Mouse (Mus musculus): ENCODE results near the gene Aarsd1. TPM values are rescaled to one million over a fixed set of nuclear protein-coding genes. Genes with fewer than 3 reads are reported as not detected.
"Not testable (repeated sequence)": the region's sequence is repeated elsewhere in the genome, so short reads cannot be mapped to it uniquely, and the experiment has no call there.

Gene Aarsd1
- total RNA-seq, 4 experiments from 2014 or later: 47.2 to 57.2 (median 47.5) TPM

DNA sequence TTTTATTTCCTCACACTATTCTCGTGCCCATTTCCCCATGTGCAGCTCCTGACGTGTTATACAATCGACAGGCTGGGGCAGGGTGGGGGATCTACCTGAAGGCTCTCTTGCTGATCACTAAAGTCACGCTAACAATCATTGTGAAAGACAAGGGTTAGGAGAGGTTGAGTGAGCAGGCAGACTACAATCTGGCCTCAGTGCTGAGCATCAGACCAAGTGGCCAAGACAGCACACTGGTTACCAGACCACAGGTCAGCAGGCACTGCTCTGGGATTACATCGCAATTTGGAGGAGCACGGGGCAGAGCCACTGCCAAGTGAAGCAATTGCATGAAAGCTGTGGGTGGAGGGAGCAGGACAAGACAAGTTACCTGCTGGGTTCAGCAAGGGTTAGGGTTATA lies 38.5 kb downstream of the Aarsd1 start:
- DNase-seq (ENCODE audit: low spot score in 2 of 2): no peak

GRCm38 (mm10) chr11:101378196-101378595 lies 39.2 kb downstream of the Aarsd1 start:
- DNase-seq (ENCODE audit: low spot score in 2 of 2): not testable (repeated sequence)

- DNase-seq (ENCODE audit: low spot score in 2 of 2): no peak
These were observed 42.9 kb downstream of the Aarsd1 start for GRCm38 (mm10) chr11:101374421-101374938.

- no peak for DNase-seq (ENCODE audit: low spot score in 2 of 2)
These were observed 47.3 kb downstream of the Aarsd1 start for GRCm38 (mm10) chr11:101370141-101370540.

DNA sequence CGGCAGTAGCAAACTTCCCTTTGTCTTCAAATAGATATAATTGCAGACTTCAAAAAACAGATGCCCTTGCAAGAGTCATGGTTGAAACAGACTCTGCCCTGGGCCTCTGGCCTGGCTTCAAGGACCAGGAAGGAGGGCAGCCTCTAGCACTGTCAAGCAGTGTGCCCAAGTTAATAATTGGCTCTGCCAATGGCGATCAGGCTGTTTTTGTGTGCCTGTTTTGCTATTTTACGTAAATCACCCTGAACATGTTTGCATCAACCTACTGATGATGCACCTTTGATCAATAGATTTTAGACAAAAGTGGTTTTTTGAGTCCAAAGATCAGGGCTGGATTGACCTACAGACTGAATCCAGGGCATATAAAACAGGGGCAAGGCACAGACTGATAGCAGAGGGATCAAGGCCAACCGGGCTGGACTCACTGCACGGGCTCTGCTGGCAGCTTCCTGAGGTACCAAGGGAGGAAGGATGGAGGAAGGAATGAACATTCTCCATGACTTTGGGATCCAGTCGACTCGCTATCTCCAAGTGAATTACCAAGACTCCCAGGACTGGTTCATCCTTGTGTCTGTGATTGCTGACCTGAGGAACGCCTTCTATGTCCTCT lies 50.0 kb downstream of the Aarsd1 start, which contains the start of gene G6pc:
Gene G6pc (plus strand): TSS at position 236 of the 610 bp plus-strand sequence.
- DNase-seq (ENCODE audit: low spot score in 2 of 2): no peak

DNA sequence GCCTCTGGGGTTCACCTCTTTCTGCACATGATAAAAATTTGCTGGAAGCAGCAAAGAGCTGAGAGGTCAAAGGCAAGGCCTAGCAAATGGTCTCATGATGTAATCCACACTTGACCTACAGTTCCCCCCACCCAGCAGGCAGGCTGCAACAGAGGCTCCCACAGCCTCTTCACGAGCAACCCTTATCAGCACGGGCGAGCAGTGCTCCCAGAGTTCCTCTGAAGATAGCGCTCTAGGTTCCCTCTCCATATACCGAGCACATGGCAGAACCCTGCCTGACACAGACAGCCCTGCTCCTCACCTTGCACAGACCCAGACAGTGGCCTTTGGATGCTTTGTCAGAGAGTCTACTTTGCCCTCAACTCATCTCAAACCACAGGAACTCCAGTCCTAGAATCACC lies 52.9 kb downstream of the Aarsd1 start:
- no peak for DNase-seq (ENCODE audit: low spot score in 2 of 2)

DNA sequence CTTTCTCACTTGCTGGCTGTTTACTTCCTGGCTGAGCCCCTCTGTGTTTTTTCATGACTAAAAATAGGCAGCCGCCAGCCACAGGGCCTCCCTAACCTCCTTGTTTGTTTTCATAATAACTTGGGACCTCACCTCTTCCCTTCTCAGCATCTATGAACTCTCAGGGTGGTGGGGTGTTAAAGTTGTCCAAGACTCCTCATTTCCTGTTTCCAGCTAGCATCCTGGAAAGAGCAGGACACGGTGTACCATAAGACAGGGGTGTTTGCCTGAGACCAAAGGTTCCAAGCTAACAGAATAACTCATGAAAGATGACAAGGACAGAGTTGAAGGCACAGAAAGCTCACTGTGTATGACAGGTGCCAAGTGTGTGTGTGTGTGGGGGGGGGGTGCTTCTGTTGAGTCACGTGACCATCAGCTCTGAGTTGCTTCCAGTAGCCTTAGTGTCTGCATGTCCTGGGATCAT lies 56.7 kb downstream of the Aarsd1 start:
- DNase-seq (ENCODE audit: low spot score in 2 of 2): no peak

- DNase-seq (ENCODE audit: low spot score in 2 of 2): no peak
These were observed 57.6 kb downstream of the Aarsd1 start for GRCm38 (mm10) chr11:101359776-101360175.

- DNase-seq (ENCODE audit: low spot score in 2 of 2): no peak
These were observed 59.8 kb downstream of the Aarsd1 start for GRCm38 (mm10) chr11:101357505-101358182.

Small RNA genes within 50 kb of the gene (microRNA-seq; reads per million reads assigned to microRNA genes)
- gene Mir6929: 0.88 to 1.3 reads per million in 2 experiments

Other genes with a start within 250 kb of the Aarsd1 start
- 100 to 1,000 TPM; 173 to 184 (median 176) TPM for gene Cntnap1, start 247.1 kb downstream of the Aarsd1 start, total RNA-seq (2022)
- 10 to 100 TPM; 13.5 to 15.9 (median 15.3) TPM for gene Plekhh3, start 246.3 kb downstream of the Aarsd1 start, total RNA-seq (2022)
- gene Ccr10, start 242.2 kb downstream of the Aarsd1 start, total RNA-seq (2022): under 1 TPM in 2 of 4 experiments, not detected in 2; 0.18 to 0.34 TPM
- 10 to 100 TPM; 62.4 to 63.9 (median 63.7) TPM for gene Ezh1, start 191.2 kb downstream of the Aarsd1 start, total RNA-seq (2022)
- 10 to 100 TPM; 32.9 to 51.1 (median 37.6) TPM for gene Ramp2, start 171.6 kb downstream of the Aarsd1 start, total RNA-seq (2022)
- gene Vps25, start 163.9 kb downstream of the Aarsd1 start, total RNA-seq (2022): 10 to 100 TPM; 56.7 to 70.0 (median 65.8) TPM
- 10 to 100 TPM; 11.1 to 12.2 (median 11.6) TPM for gene Wnk4, start 157.0 kb downstream of the Aarsd1 start, total RNA-seq (2022)
- gene Cntd1, start 138.6 kb downstream of the Aarsd1 start, total RNA-seq (2022): under 1 TPM; 0.25 to 0.55 (median 0.35) TPM
- gene Coa3, start 138.5 kb downstream of the Aarsd1 start, total RNA-seq (2022): 100 to 1,000 TPM in 2 of 4 experiments, 10 to 100 TPM in 2; 95.8 to 105 (median 101) TPM
- 100 to 1,000 TPM; 178 to 237 (median 199) TPM for gene Becn1, start 115.3 kb downstream of the Aarsd1 start, total RNA-seq (2022)
- 100 to 1,000 TPM; 108 to 132 (median 125) TPM for gene Psme3, start 101.4 kb downstream of the Aarsd1 start, total RNA-seq (2022)
- gene Aoc2, start 92.6 kb downstream of the Aarsd1 start, total RNA-seq (2022): 1 to 10 TPM; 3.8 to 5.3 (median 4.7) TPM
- gene Aoc3, start 87.0 kb downstream of the Aarsd1 start, total RNA-seq (2022): under 1 TPM; 0.39 to 0.75 (median 0.59) TPM
- gene G6pc, start 50.1 kb downstream of the Aarsd1 start, total RNA-seq (2022): not detected
- gene Gm27029, start 7.2 kb upstream of the Aarsd1 start, total RNA-seq (2022): 1 to 10 TPM; 4.4 to 6.6 (median 5.2) TPM
- 10 to 100 TPM; 31.1 to 37.3 (median 34.4) TPM for gene Rundc1, start 7.5 kb upstream of the Aarsd1 start, total RNA-seq (2022)
- 1 to 10 TPM; 2.1 to 3.5 (median 3.1) TPM for gene Ptges3l, start 7.7 kb upstream of the Aarsd1 start, total RNA-seq (2022)
- gene Rpl27, start 24.7 kb upstream of the Aarsd1 start, total RNA-seq (2022): 10 to 100 TPM; 20.6 to 44.6 (median 32.7) TPM
- gene Ifi35, start 30.8 kb upstream of the Aarsd1 start, total RNA-seq (2022): 1 to 10 TPM; 2.8 to 4.8 (median 3.3) TPM
- gene Rnd2, start 47.4 kb upstream of the Aarsd1 start, total RNA-seq (2022): 100 to 1,000 TPM; 156 to 190 (median 176) TPM
- 10 to 100 TPM; 40.7 to 54.4 (median 45.8) TPM for gene Vat1, start 48.6 kb upstream of the Aarsd1 start, total RNA-seq (2022)
- 1 to 10 TPM in 3 of 4 experiments, under 1 TPM in 1; 0.78 to 1.4 (median 1.3) TPM for gene Brca1, start 134.3 kb upstream of the Aarsd1 start, total RNA-seq (2022)
- 100 to 1,000 TPM; 131 to 144 (median 133) TPM for gene Nbr1, start 134.5 kb upstream of the Aarsd1 start, total RNA-seq (2022)
- 1 to 10 TPM in 3 of 4 experiments, under 1 TPM in 1; 0.97 to 3.1 (median 2.2) TPM for gene Tmem106a, start 164.6 kb upstream of the Aarsd1 start, total RNA-seq (2022)
- not detected for gene Gm11634, start 181.6 kb upstream of the Aarsd1 start, total RNA-seq (2022)
- gene Rdm1, start 209.6 kb upstream of the Aarsd1 start, total RNA-seq (2022): 10 to 100 TPM in 2 of 4 experiments, 1 to 10 TPM in 2; 7.8 to 11.5 (median 9.5) TPM
- gene Arl4d, start 247.9 kb upstream of the Aarsd1 start, total RNA-seq (2022): 10 to 100 TPM; 25.0 to 36.9 (median 30.7) TPM

All from left cerebral cortex, adult 8-10 months (tissue).